Mouse (Mus musculus): ENCODE results near the gene Cpe.

GRCm38 (mm10) chr8:64652285-64652684 is 40.6 kb downstream of the Cpe start:
- TF ChIP-seq CTCF (IDR thresholded peaks at IDR 0.05; ENCODE audit: low read depth) (no peak), EP300 (IDR thresholded peaks at IDR 0.05; ENCODE audit: low read depth) (no peak)

Data from liver, embryonic 14.5 days (tissue).